Mouse (Mus musculus) heart, postnatal 0 days (tissue): Measurements from ENCODE around the gene Metap2. TPM values are rescaled to one million over a fixed set of nuclear protein-coding genes. Genes with fewer than 3 reads are reported as not detected.

Experiments
- ATAC-seq: fragments of 200-750 bp; cut with Nextera tagmentation; 2 replicates; pipeline ENCODE4 v1.8.0; 2017; ENCODE audit warnings: low read depth, moderate number of reproducible peaks, moderate library complexity; ENCODE audit not compliant: insufficient read depth
- DNase-seq: peaks from one replicate; pipeline ENCODE4 v3.0.0-alpha.2; 2016; ENCODE audit warnings: low spot score
- H3K27ac ChIP-seq: fragments of 300-500 bp; sonication (generic); 2 replicates; pipeline ENCODE4 v1.5.1; 2014; ENCODE audit warnings: low read depth, mild to moderate bottlenecking
- H3K27me3 ChIP-seq: fragments of 300-500 bp; sonication (generic); 2 replicates; pipeline ENCODE4 v1.6.1; 2014; ENCODE audit warnings: low read length, mixed read lengths; ENCODE audit not compliant: control insufficient read depth, insufficient read depth
- H3K36me3 ChIP-seq: fragments of 300-500 bp; sonication (generic); replicated peaks from 2 replicates; pipeline ENCODE4 v1.6.1; 2014; ENCODE audit warnings: low read length, mixed read lengths; ENCODE audit not compliant: control insufficient read depth, insufficient read depth
- H3K4me1 ChIP-seq: fragments of 300-500 bp; sonication (generic); 2 replicates; pipeline ENCODE4 v1.6.1; 2014; ENCODE audit warnings: antibody characterized with exemption; ENCODE audit not compliant: control insufficient read depth, insufficient read depth
- H3K4me2 ChIP-seq: fragments of 300-500 bp; sonication (generic); 2 replicates; pipeline ENCODE4 v1.6.1; 2014; ENCODE audit warnings: low read depth, mild to moderate bottlenecking, low read length, moderate library complexity
- H3K4me3 ChIP-seq: fragments of 300-500 bp; sonication (generic); 2 replicates; pipeline ENCODE4 v1.5.1; 2014; ENCODE audit warnings: low read depth, low read length
- H3K9ac ChIP-seq: fragments of 300-500 bp; sonication (generic); replicated peaks from 2 replicates; pipeline ENCODE4 v1.6.1; 2014; ENCODE audit warnings: low read depth, low read length, mixed read lengths
- H3K9me3 ChIP-seq: fragments of 300-500 bp; sonication (generic); replicated peaks from 2 replicates; pipeline ENCODE4 v1.6.1; 2016; ENCODE audit warnings: low read length; ENCODE audit not compliant: control insufficient read depth
- CTCF ChIP-seq: IDR thresholded peaks from 2 replicates; pipeline ENCODE4 v1.5.1; 2016; ENCODE audit warnings: antibody characterized with exemption, control low read depth, low read depth
- EP300 ChIP-seq: IDR thresholded peaks from 2 replicates; pipeline ENCODE4 v1.6.1; 2016; ENCODE audit warnings: antibody characterized with exemption, low read depth
- WGBS: fragments of 180-500 bp; shearing (Covaris S2); extraction: QIAGEN DNeasy Blood & Tissue Kit; methylation state at CpG from one replicate; pipeline ENCODE4 v1.1.7; 2014; 5-methylcytosine and 5-hydroxymethylcytosine counted together
- polyA plus RNA-seq: library from polyadenylated mRNA; unstranded; fragments of >200 nt; fragmentation: Nextera tagmentation; extraction: Ambion mirVana; gene quantifications from 2 replicates; pipeline ENCODE4 v1.2.1, GENCODE M21; 2015
- total RNA-seq: library from RNA; depleted of rRNA; stranded (reverse); fragments of >200 nt; gene quantifications from 2 replicates; pipeline ENCODE4 v1.2.3, GENCODE M21; 2014; ENCODE audit warnings: low replicate concordance

Gene Metap2
- total and polyA plus RNA-seq, 2 experiments from 2014 or later: 22.0 to 151 TPM

- DNase-seq (no peak), ATAC-seq (no peak)
- H3K9me3 ChIP-seq: 0 out of 2 replicates have a peak, but pooled peaks cover 6% of the 10 kb centered on the region
- H3K36me3 ChIP-seq: no peaks in the 10 kb centered on the region
- 60% methylated on average over 4 of the region's 4 CpGs for WGBS
- H3K4me2 ChIP-seq: no peak overlapping the region
- no peak overlapping the region for H3K9ac ChIP-seq
- H3K4me3 ChIP-seq: no peak overlapping the region
- H3K27me3 ChIP-seq: no peaks in the 10 kb centered on the region
- H3K27ac ChIP-seq: no peak overlapping the region
- H3K4me1 ChIP-seq: no peaks in the 10 kb centered on the region; the same call in none of the 2 replicates
- no peak for TF ChIP-seq EP300
- no peak for TF ChIP-seq CTCF
These were observed 33.4 kb upstream of the Metap2 start for GRCm38 (mm10) chr10:93930236-93930824.

GRCm38 (mm10) chr10:93924666-93925065 lies 27.8 kb upstream of the Metap2 start:
- WGBS: 72% methylated on average over 5 of the region's 5 CpGs
- Histone ChIP-seq H3K27me3 (no peaks in the 10 kb centered on the region), H3K4me2 (no peak overlapping the region), H3K27ac (no peak overlapping the region), H3K9ac (no peak overlapping the region), H3K4me1 (0 out of 2 replicates have a peak, but pooled peaks cover under 1% of the 10 kb centered on the region), H3K36me3 (no peaks in the 10 kb centered on the region), H3K4me3 (no peak overlapping the region), H3K9me3 (0 out of 2 replicates have a peak, but pooled peaks cover 6% of the 10 kb centered on the region)
- no peak for ATAC-seq
- TF ChIP-seq EP300 (no peak), CTCF (no peak)
- no peak for DNase-seq

DNA sequence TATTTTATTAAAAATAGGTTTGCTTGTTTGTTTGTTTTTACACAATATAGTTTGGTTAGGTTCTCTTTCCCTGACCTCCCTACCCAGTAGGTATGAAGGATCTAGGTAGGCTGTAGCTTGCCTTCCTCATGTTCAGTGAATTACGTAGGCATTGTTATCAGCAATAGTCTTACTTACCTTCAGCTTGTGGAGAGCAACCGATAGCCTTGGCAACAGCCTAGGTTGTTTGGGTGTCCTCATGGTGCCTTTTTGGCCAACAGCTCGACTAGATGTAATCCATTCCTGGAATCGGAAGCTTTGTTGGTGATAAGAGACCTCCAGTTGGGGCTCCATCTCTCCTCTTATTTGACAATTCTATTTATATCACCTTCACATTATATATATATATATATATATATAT lies 24.3 kb upstream of the Metap2 start:
- DNase-seq: no peak
- Histone ChIP-seq H3K36me3 (no peaks in the 10 kb centered on the region), H3K9ac (no peak overlapping the region), H3K4me3 (no peak overlapping the region), H3K4me2 (no peak overlapping the region), H3K27ac (no peak overlapping the region), H3K4me1 (peaks cover 19% of the 10 kb centered on the region), H3K27me3 (no peaks in the 10 kb centered on the region), H3K9me3 (no peaks in the 10 kb centered on the region)
- TF ChIP-seq CTCF: no peak
- no peak for TF ChIP-seq EP300
- ATAC-seq: no peak
- WGBS: 80% methylated on average over 4 of the region's 4 CpGs

DNA sequence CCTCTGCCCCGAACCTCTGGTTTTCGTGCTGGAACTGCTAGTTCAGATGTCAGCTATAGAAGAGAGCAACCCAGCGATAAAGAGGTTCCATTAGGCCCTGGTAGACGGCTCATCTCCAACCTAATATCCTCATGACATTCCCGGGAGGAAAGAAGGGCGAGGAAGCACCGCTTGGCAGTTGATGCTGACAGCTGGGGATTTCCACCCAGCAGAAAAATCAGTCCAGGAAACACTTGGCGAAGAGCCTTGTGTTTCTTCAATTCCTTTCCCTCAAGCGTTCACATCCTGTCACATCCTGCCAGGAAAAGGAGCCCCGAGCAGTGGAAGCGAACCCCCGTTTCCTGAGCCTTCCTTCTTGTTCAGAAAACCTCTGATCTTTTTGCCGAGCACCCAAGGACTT lies 22.3 kb upstream of the Metap2 start:
- DNase-seq: peak; percentile 34
- 25% methylated on average over 13 of the region's 13 CpGs for WGBS
- no peak for TF ChIP-seq CTCF
- no peak for TF ChIP-seq EP300
- no peaks in the 10 kb centered on the region for H3K9me3 ChIP-seq
- peak; percentile 7; the same call in 1 of the 2 replicates for ATAC-seq
- no peak overlapping the region for H3K9ac ChIP-seq
- peak overlapping the region; percentile 15; the same call in 1 of the 2 replicates for H3K4me3 ChIP-seq
- peak overlapping the region; percentile 47 for H3K4me2 ChIP-seq
- H3K4me1 ChIP-seq: peaks cover 19% of the 10 kb centered on the region
- no peaks in the 10 kb centered on the region for H3K27me3 ChIP-seq
- peak overlapping the region; percentile 79 for H3K27ac ChIP-seq
- H3K36me3 ChIP-seq: no peaks in the 10 kb centered on the region

DNA sequence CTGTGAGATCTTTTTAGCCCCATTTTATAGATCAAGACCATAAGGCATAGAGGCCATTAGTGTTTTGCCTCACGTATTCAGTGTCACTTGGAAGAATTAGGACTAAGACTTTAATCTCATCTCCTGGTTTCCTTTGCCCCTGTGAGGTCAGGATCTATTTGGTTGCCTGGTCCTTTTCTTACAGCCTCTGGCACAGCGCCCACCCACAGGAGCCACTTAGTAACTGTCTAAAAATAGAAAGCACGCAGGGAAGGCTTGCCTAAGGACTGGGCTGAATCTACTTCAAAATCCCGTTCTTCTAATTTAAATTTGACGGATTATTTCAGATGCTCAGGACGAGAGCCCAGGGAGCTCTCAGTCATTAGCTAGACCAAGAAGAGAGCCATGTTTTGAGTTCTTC lies 21.8 kb upstream of the Metap2 start:
- no peak overlapping the region for H3K9ac ChIP-seq
- peak overlapping the region; percentile 79 for H3K27ac ChIP-seq
- peak overlapping the region; percentile 47 for H3K4me2 ChIP-seq
- H3K4me3 ChIP-seq: peak overlapping the region; percentile 15; the same call in 1 of the 2 replicates
- ATAC-seq (peak; percentile 81), DNase-seq (peak; percentile 83)
- WGBS: 5% methylated on average over 6 of the region's 6 CpGs
- TF ChIP-seq EP300 (no peak), CTCF (no peak)
- H3K27me3 ChIP-seq: no peaks in the 10 kb centered on the region
- H3K9me3 ChIP-seq: no peaks in the 10 kb centered on the region
- H3K4me1 ChIP-seq: peaks cover 19% of the 10 kb centered on the region
- no peaks in the 10 kb centered on the region for H3K36me3 ChIP-seq

- Histone ChIP-seq H3K9me3 (no peaks in the 10 kb centered on the region), H3K27ac (peak overlapping the region; percentile 79), H3K27me3 (no peaks in the 10 kb centered on the region), H3K4me2 (no peak overlapping the region; the same call in 1 of the 2 replicates), H3K4me1 (peaks cover 19% of the 10 kb centered on the region), H3K36me3 (no peaks in the 10 kb centered on the region), H3K4me3 (no peak overlapping the region), H3K9ac (no peak overlapping the region)
- DNase-seq: no peak
- WGBS: 57% methylated on average over 2 of the region's 2 CpGs
- TF ChIP-seq CTCF (no peak), EP300 (no peak)
- no peak for ATAC-seq
These were observed 21.2 kb upstream of the Metap2 start for GRCm38 (mm10) chr10:93918087-93918486.
